11 mouse cellular contexts compared by ENCODE assay signal in genomic region chr4:135661082-135661809, GRCm38 (mm10). TPM values are rescaled to one million over a fixed set of nuclear protein-coding genes. Genes with fewer than 3 reads are reported as not detected.
DNase-seq lines count a peak whose midpoint lies in the region; ATAC-seq and TF ChIP-seq lines count a peak whose summit lies in the region.
"Had no signal": no experiment of that assay in that cellular context is flagged by ENCODE, and none has a peak within 500 bp of the region (broad histone marks: within the 10 kb centered on the region; RNA-seq: fewer than 3 reads in every experiment).

No protein-coding gene starts in this region.

- no peaks in the 10 kb centered on the region for H3K27me3 ChIP-seq in heart, embryonic 10.5 days (ENCODE audit: insufficient read depth, poor library complexity, severe bottlenecking)
- H3K27me3 ChIP-seq in kidney, postnatal 0 days (ENCODE audit: insufficient read depth, low read length), result no peaks in the 10 kb centered on the region
- H3K27me3 ChIP-seq in splenic B cell, adult 2 months (ENCODE audit: control insufficient read depth, insufficient read depth, low read length, poor library complexity, severe bottlenecking), result no peaks in the 10 kb centered on the region
- peaks cover under 1% of the 10 kb centered on the region; the same call in 1 of the 2 replicates for H3K27me3 ChIP-seq in forebrain, embryonic 12.5 days
- H3K27me3 ChIP-seq: embryonic facial prominence, embryonic 15.5 days; limb, embryonic 13.5 days had no signal

- 0 out of 2 replicates have a peak, but pooled peaks have one; percentile 50 for ATAC-seq in kidney, postnatal 0 days (replicated peaks; ENCODE audit: low FRiP score, low read depth)
- ATAC-seq in forebrain, embryonic 12.5 days (ENCODE audit: low FRiP score), result no peak

- 53% methylated on average over 6 of the region's 6 CpGs for WGBS in heart, embryonic 10.5 days
- WGBS in kidney, postnatal 0 days, result 51% methylated on average over 6 of the region's 6 CpGs
- WGBS in forebrain, embryonic 12.5 days, result 52% methylated on average over 5 of the region's 6 CpGs

- no peaks in the 10 kb centered on the region for H3K9me3 ChIP-seq in heart, embryonic 10.5 days
- H3K9me3 ChIP-seq in kidney, postnatal 0 days (replicated peaks; ENCODE audit: low read length), result no peaks in the 10 kb centered on the region
- no peaks in the 10 kb centered on the region for H3K9me3 ChIP-seq in forebrain, embryonic 12.5 days
- H3K9me3 ChIP-seq: embryonic facial prominence, embryonic 15.5 days; limb, embryonic 13.5 days had no signal

- peaks cover 53% of the 10 kb centered on the region for H3K4me1 ChIP-seq in heart, embryonic 10.5 days
- H3K4me1 ChIP-seq in kidney, postnatal 0 days (replicated peaks; ENCODE audit: insufficient read depth, low read length), result peaks cover 8% of the 10 kb centered on the region
- H3K4me1 ChIP-seq in forebrain, embryonic 12.5 days, result peaks cover 4% of the 10 kb centered on the region

- peak; percentile 39; the same call in 1 of the 2 replicates for TF ChIP-seq CTCF in kidney, postnatal 0 days (IDR thresholded peaks at IDR 0.05; ENCODE audit: low read depth)

- no peak for DNase-seq in heart, embryonic 10.5 days (ENCODE audit: low spot score)
- no peak for DNase-seq in heart, adult 9 months (ENCODE audit: low spot score in 2 of 2)
- DNase-seq in NIH3T3 (ENCODE audit: low read depth), result peak; percentile 16
- no peak for DNase-seq in kidney, postnatal 0 days (ENCODE audit: low spot score)
- DNase-seq in splenic B cell, adult 2 months (ENCODE audit: low read depth, low spot score), result peak; percentile 7
- DNase-seq in spleen, postnatal 14 days (ENCODE audit: low spot score in 2 of 2), result no peak
- DNase-seq in left cerebral cortex, postnatal 25 days (ENCODE audit: low spot score in 2 of 2), result no peak
- DNase-seq: right cerebral cortex, postnatal 4 days had no signal

- H3K4me3 ChIP-seq in heart, embryonic 10.5 days, result no peak overlapping the region
- H3K4me3 ChIP-seq in kidney, postnatal 0 days (replicated peaks; ENCODE audit: low read depth, low read length), result no peak overlapping the region
- no peak overlapping the region for H3K4me3 ChIP-seq in forebrain, embryonic 12.5 days (replicated peaks)
- H3K4me3 ChIP-seq: embryonic facial prominence, embryonic 15.5 days; limb, embryonic 13.5 days had no signal

- H3K27ac ChIP-seq in heart, embryonic 10.5 days, result peak overlapping the region; percentile 60; the same call in 1 of the 2 replicates
- H3K27ac ChIP-seq in kidney, postnatal 0 days, result no peak overlapping the region
- no peak overlapping the region for H3K27ac ChIP-seq in forebrain, embryonic 12.5 days
- H3K27ac ChIP-seq: embryonic facial prominence, embryonic 15.5 days; limb, embryonic 13.5 days had no signal

- H3K9ac ChIP-seq in kidney, postnatal 0 days (ENCODE audit: low read depth, low read length), result no peak overlapping the region
- H3K9ac ChIP-seq in forebrain, embryonic 12.5 days, result no peak overlapping the region
- H3K9ac ChIP-seq: embryonic facial prominence, embryonic 15.5 days; limb, embryonic 13.5 days had no signal

- H3K4me2 ChIP-seq in kidney, postnatal 0 days (ENCODE audit: low read length), result no peak overlapping the region
- H3K4me2 ChIP-seq in forebrain, embryonic 12.5 days, result no peak overlapping the region
- H3K4me2 ChIP-seq: embryonic facial prominence, embryonic 15.5 days; limb, embryonic 13.5 days had no signal

- H3K36me3 ChIP-seq in heart, embryonic 10.5 days, result no peaks in the 10 kb centered on the region
- H3K36me3 ChIP-seq in kidney, postnatal 0 days (ENCODE audit: insufficient read depth, low read length), result no peaks in the 10 kb centered on the region
- no peaks in the 10 kb centered on the region for H3K36me3 ChIP-seq in splenic B cell, adult 2 months (ENCODE audit: control insufficient read depth, insufficient read depth, low read length, poor library complexity, severe bottlenecking)
- H3K36me3 ChIP-seq in forebrain, embryonic 12.5 days (replicated peaks), result no peaks in the 10 kb centered on the region
- H3K36me3 ChIP-seq: embryonic facial prominence, embryonic 15.5 days; limb, embryonic 13.5 days had no signal

- intact Hi-C loops in left cerebral cortex, postnatal 25 days (cut with DNase I), result no loop called here

RNA-seq across cellular contexts. Expression of gene Ifnlr1, which starts 24.8 kb away (rescaled TPM):
- polyA plus RNA-seq in heart, embryonic 10.5 days (2016; fragmentation: Nextera tagmentation; extraction: Ambion mirVana), result 0.18 and 0.28 TPM in 2 replicates
- polyA plus RNA-seq in kidney, postnatal 0 days (2015; fragmentation: Nextera tagmentation; extraction: Ambion mirVana), result 0.83 and 1.3 TPM in 2 replicates
- polyA plus RNA-seq in forebrain, embryonic 12.5 days (2016; fragmentation: Nextera tagmentation; extraction: Ambion mirVana), result 0.36 and 0.40 TPM in 2 replicates
- total RNA-seq in left cerebral cortex, postnatal 25 days (2021), result under 1 TPM; 0.18 TPM

Comparison
In these comparisons a context has a peak if more than half of its experiments do, and no peak if none do; other contexts are left out.
1. DNase-seq: peak in NIH3T3 (single experiment) and splenic B cell, adult 2 months (single experiment); none in heart, embryonic 10.5 days (single experiment), heart, adult 9 months (0 of 2), kidney, postnatal 0 days (single experiment), spleen, postnatal 14 days (0 of 2) and left cerebral cortex, postnatal 25 days (0 of 2).